Mouse (Mus musculus) frontal cortex, adult (tissue): ENCODE measurements around the gene Cutc.

Source experiments
- ATAC-seq: cut with Nextera tagmentation; 2 replicates; pipeline ENCODE4 v1.9.2; 2017; ENCODE audit warnings: mild to moderate bottlenecking, moderate library complexity, mixed read lengths; ENCODE audit not compliant: low TSS enrichment

Cutc gene

GRCm38 (mm10) chr19:43795511-43795910 is 42.7 kb downstream of the Cutc start:
- ATAC-seq = no peak

GRCm38 (mm10) chr19:43797216-43797615 is 44.4 kb downstream of the Cutc start:
- no peak for ATAC-seq

- no peak for ATAC-seq
Measured at GRCm38 (mm10) chr19:43801427-43802051, 48.7 kb downstream of the Cutc start.

GRCm38 (mm10) chr19:43803866-43804265 is 51.1 kb downstream of the Cutc start:
- no peak for ATAC-seq

GRCm38 (mm10) chr19:43809331-43809730 is 56.5 kb downstream of the Cutc start:
- no peak for ATAC-seq

GRCm38 (mm10) chr19:43811419-43811818 is 58.6 kb downstream of the Cutc start:
- no peak for ATAC-seq

GRCm38 (mm10) chr19:43813315-43813714 is 60.5 kb downstream of the Cutc start:
- ATAC-seq = no peak

- ATAC-seq = peak; percentile 85
Measured at GRCm38 (mm10) chr19:43815661-43816414, 63.0 kb downstream of the Cutc start.
